Mouse (Mus musculus): ENCODE results near the gene Umps. TPM values are rescaled to one million over a fixed set of nuclear protein-coding genes. Genes with fewer than 3 reads are reported as not detected.
A peak's percentile ranks its signal among the peaks of the same experiment; 100 is the strongest.

The Umps gene
- polyA plus RNA-seq, 1 experiment from 2014 or later = 71.5 TPM

DNA sequence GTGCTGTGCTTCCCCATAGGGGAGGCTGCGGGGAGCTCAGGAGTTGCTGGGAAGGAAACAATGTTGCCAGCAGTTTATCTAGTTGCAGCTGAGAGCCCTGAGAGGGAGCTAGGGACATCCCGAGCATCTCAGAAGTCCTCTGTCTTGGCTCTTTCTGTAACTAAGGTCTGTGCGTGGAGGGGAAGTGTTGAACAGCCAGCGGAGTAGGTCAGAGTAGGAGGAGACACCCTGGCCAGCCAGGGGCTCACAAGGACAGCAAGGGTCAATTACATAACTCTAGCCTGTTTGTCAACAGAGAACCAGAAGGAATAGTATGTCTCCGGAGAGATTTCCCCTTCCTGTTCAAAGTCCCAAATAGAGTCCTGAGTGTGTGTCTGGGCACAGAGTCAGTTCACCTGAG is 34.7 kb downstream of the Umps start:
- Histone ChIP-seq H3K9ac (ENCODE audit: low read length) (no peak overlapping the region), H3K27me3 (replicated peaks; ENCODE audit: control insufficient read depth, insufficient read depth, low read length) (no peaks in the 10 kb centered on the region)
- 59% methylated on average over 5 of the region's 5 CpGs for WGBS

GRCm38 (mm10) chr16:33931682-33932081 is 35.2 kb downstream of the Umps start:
- Histone ChIP-seq H3K4me3 (ENCODE audit: low read depth, low read length) (no peak overlapping the region), H3K4me2 (ENCODE audit: low read length) (no peak overlapping the region), H3K36me3 (ENCODE audit: control insufficient read depth, insufficient read depth, low read length) (no peaks in the 10 kb centered on the region), H3K9ac (ENCODE audit: low read length) (no peak overlapping the region), H3K27ac (ENCODE audit: low read depth) (no peak overlapping the region), H3K9me3 (ENCODE audit: control insufficient read depth, low read length) (no peaks in the 10 kb centered on the region), H3K27me3 (replicated peaks; ENCODE audit: control insufficient read depth, insufficient read depth, low read length) (no peaks in the 10 kb centered on the region), H3K4me1 (replicated peaks; ENCODE audit: control insufficient read depth, insufficient read depth, low read length) (peaks cover 25% of the 10 kb centered on the region)
- DNase-seq (ENCODE audit: low spot score) = no peak
- WGBS = 53% methylated on average over 2 of the region's 2 CpGs
- ATAC-seq (replicated peaks; ENCODE audit: low FRiP score, low TSS enrichment, low read depth) = no peak

More for the DNA sequence above, 34.7 kb downstream of the Umps start:
- ATAC-seq (replicated peaks; ENCODE audit: low FRiP score, low TSS enrichment, low read depth) (no peak), DNase-seq (ENCODE audit: low spot score) (no peak)
- Histone ChIP-seq H3K4me3 (ENCODE audit: low read depth, low read length) (no peak overlapping the region), H3K9me3 (ENCODE audit: control insufficient read depth, low read length) (no peaks in the 10 kb centered on the region), H3K27ac (ENCODE audit: low read depth) (no peak overlapping the region), H3K4me1 (replicated peaks; ENCODE audit: control insufficient read depth, insufficient read depth, low read length) (peaks cover 25% of the 10 kb centered on the region), H3K4me2 (ENCODE audit: low read length) (no peak overlapping the region), H3K36me3 (ENCODE audit: control insufficient read depth, insufficient read depth, low read length) (no peaks in the 10 kb centered on the region)

GRCm38 (mm10) chr16:33930785-33931184 is 36.1 kb downstream of the Umps start:
- H3K9me3 ChIP-seq (ENCODE audit: control insufficient read depth, low read length) = no peaks in the 10 kb centered on the region
- H3K9ac ChIP-seq (ENCODE audit: low read length) = no peak overlapping the region
- H3K4me1 ChIP-seq (replicated peaks; ENCODE audit: control insufficient read depth, insufficient read depth, low read length) = peaks cover 25% of the 10 kb centered on the region
- no peaks in the 10 kb centered on the region for H3K36me3 ChIP-seq (ENCODE audit: control insufficient read depth, insufficient read depth, low read length)
- no peak overlapping the region for H3K27ac ChIP-seq (ENCODE audit: low read depth)
- 93% methylated on average over 6 of the region's 6 CpGs for WGBS
- H3K27me3 ChIP-seq (replicated peaks; ENCODE audit: control insufficient read depth, insufficient read depth, low read length) = no peaks in the 10 kb centered on the region
- no peak overlapping the region for H3K4me3 ChIP-seq (ENCODE audit: low read depth, low read length)
- no peak for ATAC-seq (replicated peaks; ENCODE audit: low FRiP score, low TSS enrichment, low read depth)
- DNase-seq (ENCODE audit: low spot score) = no peak
- no peak overlapping the region for H3K4me2 ChIP-seq (ENCODE audit: low read length)

DNA sequence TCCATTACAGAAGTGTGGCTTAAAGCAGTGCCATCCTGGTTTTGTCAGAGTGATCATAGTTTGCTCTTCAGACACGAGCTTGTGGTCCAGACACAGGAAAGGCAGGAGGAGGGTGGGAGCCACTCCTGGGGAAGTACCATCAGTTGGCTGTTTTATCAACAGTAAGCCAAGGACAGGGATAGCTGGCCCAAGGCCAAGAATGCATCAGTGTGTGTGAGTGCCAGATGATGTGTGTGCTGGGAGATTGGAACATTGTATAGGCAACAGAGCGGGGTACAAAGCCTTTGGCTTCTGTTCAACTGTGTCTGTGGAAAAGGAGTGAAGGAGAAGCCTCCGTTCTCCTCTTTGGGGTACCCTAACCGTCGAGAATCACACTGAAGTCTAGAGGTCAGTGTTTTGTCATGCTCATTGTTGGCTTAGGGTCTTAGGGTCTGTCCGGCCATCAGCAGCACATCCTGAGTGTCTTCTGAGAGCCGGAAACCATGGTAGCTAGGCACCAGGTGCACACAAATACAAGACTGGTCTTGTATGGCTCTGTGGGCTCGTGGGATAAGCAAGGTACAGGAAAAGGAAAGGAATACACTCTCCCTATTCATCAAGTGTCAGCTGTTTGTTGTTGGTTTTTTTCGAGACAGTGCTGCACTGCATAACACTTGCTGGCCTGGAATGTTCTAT is 37.9 kb downstream of the Umps start:
- Histone ChIP-seq H3K4me1 (replicated peaks; ENCODE audit: control insufficient read depth, insufficient read depth, low read length) (peaks cover 13% of the 10 kb centered on the region), H3K4me2 (ENCODE audit: low read length) (no peak overlapping the region), H3K27me3 (replicated peaks; ENCODE audit: control insufficient read depth, insufficient read depth, low read length) (no peaks in the 10 kb centered on the region), H3K4me3 (ENCODE audit: low read depth, low read length) (no peak overlapping the region), H3K9me3 (ENCODE audit: control insufficient read depth, low read length) (no peaks in the 10 kb centered on the region), H3K36me3 (ENCODE audit: control insufficient read depth, insufficient read depth, low read length) (no peaks in the 10 kb centered on the region), H3K27ac (ENCODE audit: low read depth) (no peak overlapping the region), H3K9ac (ENCODE audit: low read length) (no peak overlapping the region)
- ATAC-seq (replicated peaks; ENCODE audit: low FRiP score, low TSS enrichment, low read depth) (no peak), DNase-seq (ENCODE audit: low spot score) (no peak)
- 49% methylated on average over 9 of the region's 9 CpGs for WGBS

GRCm38 (mm10) chr16:33927263-33927824 is 39.5 kb downstream of the Umps start:
- no peak overlapping the region for H3K9ac ChIP-seq (ENCODE audit: low read length)
- H3K4me2 ChIP-seq (ENCODE audit: low read length) = no peak overlapping the region
- 79% methylated on average over 6 of the region's 6 CpGs for WGBS
- H3K4me3 ChIP-seq (ENCODE audit: low read depth, low read length) = no peak overlapping the region
- no peaks in the 10 kb centered on the region for H3K27me3 ChIP-seq (replicated peaks; ENCODE audit: control insufficient read depth, insufficient read depth, low read length)
- no peaks in the 10 kb centered on the region for H3K9me3 ChIP-seq (ENCODE audit: control insufficient read depth, low read length)
- no peaks in the 10 kb centered on the region for H3K36me3 ChIP-seq (ENCODE audit: control insufficient read depth, insufficient read depth, low read length)
- no peak overlapping the region for H3K27ac ChIP-seq (ENCODE audit: low read depth)
- no peak for DNase-seq (ENCODE audit: low spot score)
- no peak for ATAC-seq (replicated peaks; ENCODE audit: low FRiP score, low TSS enrichment, low read depth)
- peaks cover 18% of the 10 kb centered on the region for H3K4me1 ChIP-seq (replicated peaks; ENCODE audit: control insufficient read depth, insufficient read depth, low read length)

DNA sequence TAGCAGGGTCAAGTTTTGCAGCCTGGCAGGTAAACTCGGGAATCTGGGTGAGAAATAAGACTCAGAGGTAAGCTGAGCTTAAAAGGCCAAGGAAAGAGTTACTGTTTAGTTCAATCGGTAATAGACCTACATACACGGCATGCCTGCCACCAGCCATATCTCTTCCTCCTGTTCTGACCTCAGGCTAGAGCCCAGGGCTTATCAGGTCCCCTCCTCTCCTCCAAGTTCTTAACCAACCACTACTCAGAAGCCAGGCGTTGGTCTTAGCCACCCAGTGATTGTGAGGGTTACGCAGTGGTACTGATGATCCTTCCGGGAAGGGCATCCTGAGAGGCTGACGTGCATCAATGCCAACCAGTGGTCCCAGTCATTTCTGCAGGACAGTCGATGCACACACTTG is 43.1 kb downstream of the Umps start:
- Histone ChIP-seq H3K9ac (ENCODE audit: low read length) (no peak overlapping the region), H3K4me1 (replicated peaks; ENCODE audit: control insufficient read depth, insufficient read depth, low read length) (peaks cover 29% of the 10 kb centered on the region), H3K36me3 (ENCODE audit: control insufficient read depth, insufficient read depth, low read length) (peaks cover 10% of the 10 kb centered on the region; the same call in 1 of the 2 replicates), H3K27me3 (replicated peaks; ENCODE audit: control insufficient read depth, insufficient read depth, low read length) (no peaks in the 10 kb centered on the region), H3K4me2 (ENCODE audit: low read length) (no peak overlapping the region), H3K27ac (ENCODE audit: low read depth) (no peak overlapping the region), H3K4me3 (ENCODE audit: low read depth, low read length) (no peak overlapping the region), H3K9me3 (ENCODE audit: control insufficient read depth, low read length) (no peaks in the 10 kb centered on the region)
- DNase-seq (ENCODE audit: low spot score) (no peak), ATAC-seq (replicated peaks; ENCODE audit: low FRiP score, low TSS enrichment, low read depth) (no peak)
- WGBS = 86% methylated on average over 8 of the region's 8 CpGs

GRCm38 (mm10) chr16:33923001-33923316 is 43.9 kb downstream of the Umps start:
- no peaks in the 10 kb centered on the region for H3K27me3 ChIP-seq (replicated peaks; ENCODE audit: control insufficient read depth, insufficient read depth, low read length)
- no peak for DNase-seq (ENCODE audit: low spot score)
- peak overlapping the region; percentile 43 for H3K27ac ChIP-seq (ENCODE audit: low read depth)
- H3K4me1 ChIP-seq (replicated peaks; ENCODE audit: control insufficient read depth, insufficient read depth, low read length) = peaks cover 24% of the 10 kb centered on the region
- no peak overlapping the region for H3K4me2 ChIP-seq (ENCODE audit: low read length)
- H3K4me3 ChIP-seq (ENCODE audit: low read depth, low read length) = no peak overlapping the region
- H3K36me3 ChIP-seq (ENCODE audit: control insufficient read depth, insufficient read depth, low read length) = peaks cover 10% of the 10 kb centered on the region; the same call in 1 of the 2 replicates
- ATAC-seq (replicated peaks; ENCODE audit: low FRiP score, low TSS enrichment, low read depth) = no peak
- whole genome bisulfite sequencing = 27% methylated on average over 5 of the region's 5 CpGs
- H3K9me3 ChIP-seq (ENCODE audit: control insufficient read depth, low read length) = no peaks in the 10 kb centered on the region
- H3K9ac ChIP-seq (ENCODE audit: low read length) = no peak overlapping the region

DNA sequence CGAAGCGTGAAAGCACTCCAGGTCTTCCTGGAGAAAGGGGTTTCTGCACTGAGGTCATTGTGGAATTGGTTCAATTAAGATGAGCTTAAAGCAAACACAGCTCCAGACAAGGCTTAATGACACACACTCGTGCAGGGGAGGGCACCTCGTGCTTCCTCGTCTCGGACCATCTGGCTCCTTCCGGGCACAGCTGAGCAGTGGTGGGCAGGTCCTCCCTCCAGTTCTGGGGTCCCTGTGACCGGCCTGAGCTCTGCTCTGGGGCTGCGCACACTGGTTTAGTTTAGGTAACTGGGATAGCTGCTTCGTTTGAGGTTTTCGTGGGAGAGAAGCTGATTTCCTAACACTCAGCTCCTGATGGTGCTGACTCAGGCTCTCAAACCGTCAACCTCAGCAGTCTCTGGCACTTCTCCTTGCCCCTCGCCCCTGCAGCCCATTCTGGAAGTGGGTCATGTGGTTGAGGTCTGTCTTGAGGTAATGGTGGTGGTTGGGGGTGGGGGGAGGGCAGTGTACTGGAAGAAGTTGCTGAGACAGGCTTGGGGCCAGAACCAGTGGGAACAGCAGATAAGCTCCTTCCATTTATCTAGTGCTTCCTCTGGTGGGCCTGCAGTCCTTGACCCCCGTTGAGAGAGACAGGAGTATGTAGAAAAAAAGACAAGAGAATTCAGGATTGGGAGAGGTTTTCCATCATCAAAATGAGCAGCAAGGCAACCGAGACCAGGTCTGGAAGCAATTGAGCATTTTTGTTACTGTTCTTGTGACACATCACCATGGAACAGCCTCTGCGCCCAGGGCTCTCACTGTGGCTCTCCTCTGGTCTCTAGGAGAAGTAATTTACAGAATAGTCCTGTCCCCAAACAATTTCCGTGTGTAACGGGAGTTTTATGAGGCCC is 44.5 kb downstream of the Umps start:
- H3K4me2 ChIP-seq (ENCODE audit: low read length) = no peak overlapping the region
- H3K27ac ChIP-seq (ENCODE audit: low read depth) = peak overlapping the region; percentile 43
- no peaks in the 10 kb centered on the region for H3K27me3 ChIP-seq (replicated peaks; ENCODE audit: control insufficient read depth, insufficient read depth, low read length)
- H3K4me1 ChIP-seq (replicated peaks; ENCODE audit: control insufficient read depth, insufficient read depth, low read length) = peaks cover 29% of the 10 kb centered on the region
- no peak for DNase-seq (ENCODE audit: low spot score)
- H3K9ac ChIP-seq (ENCODE audit: low read length) = no peak overlapping the region
- WGBS = 22% methylated on average over 18 of the region's 18 CpGs
- ATAC-seq (replicated peaks; ENCODE audit: low FRiP score, low TSS enrichment, low read depth) = peak; percentile 55; the same call in 1 of the 2 replicates
- peaks cover 10% of the 10 kb centered on the region; the same call in 1 of the 2 replicates for H3K36me3 ChIP-seq (ENCODE audit: control insufficient read depth, insufficient read depth, low read length)
- no peak overlapping the region for H3K4me3 ChIP-seq (ENCODE audit: low read depth, low read length)
- no peaks in the 10 kb centered on the region for H3K9me3 ChIP-seq (ENCODE audit: control insufficient read depth, low read length)
